Mouse (Mus musculus): ENCODE data around the gene Tigd4.

GRCm38 (mm10) chr3:84619056-84619455 is 25.7 kb downstream of the Tigd4 start:
- TF ChIP-seq CTCF (IDR thresholded peaks at IDR 0.05; ENCODE audit: low read depth, low read length), result no peak
- TF ChIP-seq POLR2A (IDR thresholded peaks at IDR 0.05; ENCODE audit: extremely low read depth, insufficient read depth, low read length), result no peak

Data from liver, adult 2 months (tissue).